Mouse (Mus musculus) midbrain, postnatal 0 days (tissue): ENCODE measurements at regions not wholly inside any gene's neighbourhood (a gene's known extent, or its start where the extent isn't known, plus 50 kb on each side); places are given as distances from the start of the nearest gene placed in this dataset.

Source experiments
- ATAC-seq: fragments of 200-750 bp; cut with Nextera tagmentation; 2 replicates; pipeline ENCODE4 v1.8.0; 2017; ENCODE audit warnings: moderate number of reproducible peaks, mild to moderate bottlenecking, moderate TSS enrichment, moderate library complexity; ENCODE audit not compliant: low FRiP score
- DNase-seq: peaks from one replicate; pipeline ENCODE4 v3.0.0-alpha.2; 2015; ENCODE audit warnings: low spot score
- H3K27ac ChIP-seq: fragments of 300-500 bp; sonication (generic); 2 replicates; pipeline ENCODE4 v1.5.1; 2014; ENCODE audit warnings: low read depth, mild to moderate bottlenecking, low read length, mixed read lengths
- H3K27me3 ChIP-seq: fragments of 300-500 bp; sonication (generic); 2 replicates; pipeline ENCODE4 v1.6.1; 2014; ENCODE audit warnings: low read length, control low read depth, mixed read lengths; ENCODE audit not compliant: insufficient read depth
- H3K36me3 ChIP-seq: fragments of 300-500 bp; sonication (generic); 2 replicates; pipeline ENCODE4 v1.6.1; 2014; ENCODE audit warnings: low read length, control low read depth, mixed read lengths; ENCODE audit not compliant: insufficient read depth
- H3K4me1 ChIP-seq: fragments of 300-500 bp; sonication (generic); 2 replicates; pipeline ENCODE4 v1.6.1; 2014; ENCODE audit warnings: mild to moderate bottlenecking, control low read depth, antibody characterized with exemption, low read length, mixed read lengths; ENCODE audit not compliant: insufficient read depth
- H3K4me2 ChIP-seq: fragments of 300-500 bp; sonication (generic); 2 replicates; pipeline ENCODE4 v1.6.1; 2014; ENCODE audit warnings: low read depth, mild to moderate bottlenecking, low read length, mixed read lengths; ENCODE audit not compliant: poor library complexity, severe bottlenecking
- H3K4me3 ChIP-seq: fragments of 300-500 bp; sonication (generic); 2 replicates; pipeline ENCODE4 v1.5.1; 2014; ENCODE audit warnings: low read depth, mild to moderate bottlenecking, low read length, moderate library complexity
- H3K9ac ChIP-seq: fragments of 300-500 bp; sonication (generic); replicated peaks from 2 replicates; pipeline ENCODE4 v1.6.1; 2014; ENCODE audit warnings: mild to moderate bottlenecking, low read length, moderate library complexity, mixed read lengths; ENCODE audit not compliant: poor library complexity, severe bottlenecking
- H3K9me3 ChIP-seq: fragments of 300-500 bp; sonication (generic); 2 replicates; pipeline ENCODE4 v1.6.1; 2016; ENCODE audit warnings: low read length, control low read depth
- CTCF ChIP-seq: IDR thresholded peaks from 2 replicates; pipeline ENCODE4 v1.5.1; 2016; ENCODE audit warnings: antibody characterized with exemption, mild to moderate bottlenecking
- WGBS: fragments of 180-500 bp; shearing (Covaris S2); extraction: QIAGEN DNeasy Blood & Tissue Kit; methylation state at CpG from one replicate; pipeline ENCODE4 v1.1.7; 2014; 5-methylcytosine and 5-hydroxymethylcytosine counted together

- Histone ChIP-seq H3K9ac (no peak overlapping the region), H3K36me3 (no peaks in the 10 kb centered on the region), H3K4me1 (no peaks in the 10 kb centered on the region), H3K27ac (no peak overlapping the region), H3K4me3 (no peak overlapping the region), H3K27me3 (no peaks in the 10 kb centered on the region), H3K9me3 (no peaks in the 10 kb centered on the region), H3K4me2 (no peak overlapping the region)
- TF ChIP-seq CTCF: peak; percentile 51; the same call in 1 of the 2 replicates
- ATAC-seq (peak; percentile 53; the same call in 1 of the 2 replicates), DNase-seq (no peak)
- 63% methylated on average over 4 of the region's 4 CpGs for WGBS
These were observed 95.8 kb upstream of the Trpm1 start for GRCm38 (mm10) chr7:64057873-64058272.

GRCm38 (mm10) chr7:64056498-64056897 lies 97.1 kb upstream of the Trpm1 start:
- H3K4me1 ChIP-seq: no peaks in the 10 kb centered on the region
- peak; percentile 16; the same call in 1 of the 2 replicates for TF ChIP-seq CTCF
- no peak overlapping the region for H3K4me2 ChIP-seq
- no peaks in the 10 kb centered on the region for H3K9me3 ChIP-seq
- DNase-seq (no peak), ATAC-seq (no peak)
- H3K9ac ChIP-seq: no peak overlapping the region
- WGBS: 74% methylated on average over 3 of the region's 3 CpGs
- no peaks in the 10 kb centered on the region for H3K36me3 ChIP-seq
- H3K27ac ChIP-seq: no peak overlapping the region
- H3K27me3 ChIP-seq: no peaks in the 10 kb centered on the region
- no peak overlapping the region for H3K4me3 ChIP-seq

- Histone ChIP-seq H3K9ac (no peak overlapping the region), H3K27ac (no peak overlapping the region), H3K9me3 (no peaks in the 10 kb centered on the region), H3K4me3 (no peak overlapping the region), H3K4me2 (no peak overlapping the region), H3K4me1 (no peaks in the 10 kb centered on the region), H3K27me3 (no peaks in the 10 kb centered on the region), H3K36me3 (no peaks in the 10 kb centered on the region)
- 90% methylated on average over 4 of the region's 4 CpGs for WGBS
- DNase-seq (no peak), ATAC-seq (no peak)
- TF ChIP-seq CTCF: no peak
These were observed 98.6 kb upstream of the Trpm1 start for GRCm38 (mm10) chr7:64054996-64055395.

GRCm38 (mm10) chr7:64053766-64054165 lies 99.9 kb upstream of the Trpm1 start:
- Histone ChIP-seq H3K9me3 (no peaks in the 10 kb centered on the region), H3K36me3 (no peaks in the 10 kb centered on the region), H3K27me3 (no peaks in the 10 kb centered on the region), H3K9ac (no peak overlapping the region), H3K4me1 (peaks cover 7% of the 10 kb centered on the region; the same call in 1 of the 2 replicates), H3K4me3 (no peak overlapping the region), H3K27ac (no peak overlapping the region), H3K4me2 (no peak overlapping the region)
- 57% methylated on average over 12 of the region's 12 CpGs for WGBS
- TF ChIP-seq CTCF: no peak
- ATAC-seq: no peak
- no peak for DNase-seq

GRCm38 (mm10) chr7:64052400-64052799 lies 101.2 kb upstream of the Trpm1 start:
- no peak overlapping the region for H3K9ac ChIP-seq
- no peak for TF ChIP-seq CTCF
- peaks cover 8% of the 10 kb centered on the region; the same call in 1 of the 2 replicates for H3K4me1 ChIP-seq
- DNase-seq (peak; percentile 65), ATAC-seq (no peak)
- H3K9me3 ChIP-seq: no peaks in the 10 kb centered on the region
- no peak overlapping the region for H3K4me3 ChIP-seq
- H3K4me2 ChIP-seq: no peak overlapping the region
- no peaks in the 10 kb centered on the region for H3K27me3 ChIP-seq
- H3K36me3 ChIP-seq: no peaks in the 10 kb centered on the region
- 91% methylated on average over 9 of the region's 9 CpGs for WGBS
- H3K27ac ChIP-seq: no peak overlapping the region

- TF ChIP-seq CTCF: no peak
- DNase-seq (no peak), ATAC-seq (no peak)
- Histone ChIP-seq H3K4me1 (peaks cover 8% of the 10 kb centered on the region; the same call in 1 of the 2 replicates), H3K4me3 (no peak overlapping the region), H3K9me3 (no peaks in the 10 kb centered on the region), H3K36me3 (no peaks in the 10 kb centered on the region), H3K4me2 (no peak overlapping the region), H3K27me3 (no peaks in the 10 kb centered on the region), H3K9ac (no peak overlapping the region), H3K27ac (no peak overlapping the region)
- WGBS: 89% methylated on average over 3 of the region's 3 CpGs
These were observed 102.7 kb upstream of the Trpm1 start for GRCm38 (mm10) chr7:64050826-64051401.
